Mouse (Mus musculus) cerebellum, postnatal 4 days (tissue): ENCODE data around the gene Mn1.

Experiments
- DNase-seq, 2 experiments: peaks; one replicate each; pipeline ENCODE4 v3.0.0; 2022; ENCODE audit warnings: low spot score in 2 of 2, mixed read lengths in 1 of 2

Mn1 gene

GRCm38 (mm10) chr5:111409412-111410044 is 7.6 kb upstream of the Mn1 start:
- no peak for DNase-seq

DNA sequence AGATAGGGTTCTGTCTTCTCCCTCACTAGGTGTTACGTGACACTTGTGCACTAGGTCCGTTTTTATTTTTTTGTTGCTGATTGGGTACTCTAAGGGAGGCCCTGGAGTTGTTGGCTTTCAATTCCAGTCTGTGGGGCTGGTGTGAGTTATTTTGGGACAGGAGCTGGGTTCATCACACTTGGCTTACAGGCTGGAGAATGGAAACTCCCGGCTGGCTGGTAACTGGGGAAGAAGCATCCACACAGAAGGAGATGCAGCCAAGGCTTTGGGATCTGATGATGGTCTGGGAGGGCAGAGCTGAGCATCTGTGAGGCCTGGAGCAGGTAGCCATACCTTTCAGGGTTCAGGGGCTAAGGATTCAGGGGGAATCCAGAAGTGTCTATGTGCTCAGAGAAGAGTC is 6.5 kb upstream of the Mn1 start:
- DNase-seq: no peak

- DNase-seq: peak; percentile 63 to 81
Measured at GRCm38 (mm10) chr5:111414192-111414591, 3.0 kb upstream of the Mn1 start.

- DNase-seq: no peak
Measured at GRCm38 (mm10) chr5:111414770-111415249, 2.4 kb upstream of the Mn1 start.

GRCm38 (mm10) chr5:111415575-111415974 is 1.6 kb upstream of the Mn1 start:
- no peak for DNase-seq

DNA sequence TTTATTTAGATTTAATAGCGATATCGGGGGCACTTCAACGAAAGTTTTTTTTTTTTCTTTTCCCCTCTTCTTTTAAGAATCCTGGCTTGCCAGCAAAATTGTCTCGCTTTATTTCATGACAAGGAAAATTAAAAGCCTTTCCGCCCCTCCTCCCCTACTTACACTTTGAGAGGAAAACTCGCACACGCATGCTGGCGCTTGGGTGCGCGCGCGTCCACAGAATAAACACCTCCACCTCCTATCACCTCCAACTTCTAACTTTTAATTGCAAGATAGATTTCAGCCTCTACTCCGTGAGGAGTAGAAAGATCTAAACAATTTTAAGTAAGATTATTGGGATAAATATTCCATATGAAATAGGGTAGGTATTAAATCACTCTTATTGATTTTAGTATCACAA is 1.1 kb upstream of the Mn1 start:
- DNase-seq: no peak

GRCm38 (mm10) chr5:111417378-111418131 is 393 bp downstream of the Mn1 start:
- DNase-seq: peak in 1 of 2 experiments; percentile 39

DNA sequence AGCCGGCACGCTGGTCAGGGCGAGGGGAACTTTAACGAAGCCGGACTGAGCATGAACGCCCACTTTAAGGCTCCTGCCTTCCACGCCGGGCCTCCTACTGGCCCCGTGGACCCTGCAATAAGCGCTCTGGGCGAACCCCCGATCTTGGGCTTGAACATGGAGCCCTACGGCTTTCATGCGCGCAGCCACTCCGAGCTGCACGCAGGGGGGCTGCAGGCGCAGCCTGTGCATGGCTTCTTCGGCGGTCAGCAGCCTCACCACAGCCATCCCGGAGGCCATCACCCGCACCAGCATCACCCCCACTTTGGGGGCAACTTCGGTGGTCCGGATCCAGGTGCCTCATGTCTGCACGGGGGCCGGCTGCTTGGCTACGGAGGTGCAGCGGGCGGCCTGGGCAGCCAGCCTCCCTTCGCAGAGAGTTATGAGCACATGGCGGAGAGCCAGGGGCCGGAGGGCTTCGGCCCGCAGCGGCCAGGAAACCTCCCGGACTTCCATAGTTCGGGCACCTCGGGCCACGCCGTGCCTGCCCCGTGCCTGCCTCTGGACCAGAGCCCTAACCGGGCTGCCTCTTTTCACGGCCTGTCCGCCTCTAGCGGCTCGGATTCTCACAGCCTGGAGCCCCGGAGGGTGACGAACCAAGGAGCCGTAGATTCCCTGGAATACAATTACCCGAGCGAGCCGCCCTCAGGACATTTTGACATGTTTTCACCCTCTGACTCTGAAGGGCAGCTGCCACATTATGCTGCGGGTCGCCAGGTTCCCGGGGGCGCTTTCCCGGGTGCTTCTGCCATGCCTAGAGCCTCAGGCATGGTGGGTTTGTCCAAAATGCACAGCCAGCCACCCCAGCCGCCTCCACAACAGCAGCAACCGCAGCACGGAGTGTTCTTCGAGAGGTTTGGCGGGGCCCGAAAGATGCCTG is 1.3 kb downstream of the Mn1 start:
- DNase-seq: peak in 1 of 2 experiments; percentile 38

- peak in 1 of 2 experiments; percentile 35 for DNase-seq
Measured at GRCm38 (mm10) chr5:111419121-111419881, 2.1 kb downstream of the Mn1 start.

GRCm38 (mm10) chr5:111420011-111420691 is 3.0 kb downstream of the Mn1 start:
- DNase-seq: no peak

DNA sequence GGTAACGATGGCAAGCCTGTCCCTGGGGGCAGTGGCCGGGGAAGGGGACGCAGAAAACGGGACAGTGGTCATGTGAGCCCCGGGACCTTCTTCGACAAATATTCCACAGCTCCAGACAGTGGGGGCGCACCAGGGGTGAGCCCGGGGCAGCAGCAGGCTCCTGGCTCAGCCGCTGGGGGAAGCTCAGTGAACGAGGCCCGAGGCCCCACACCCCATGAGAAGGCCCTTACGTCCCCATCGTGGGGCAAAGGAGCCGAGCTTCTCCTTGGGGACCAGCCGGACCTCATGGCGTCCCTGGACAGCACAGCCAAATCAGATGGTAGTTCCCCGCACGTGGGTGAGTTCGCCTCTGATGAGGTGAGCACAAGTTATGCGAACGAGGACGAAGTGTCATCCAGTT is 3.7 kb downstream of the Mn1 start:
- DNase-seq: no peak

GRCm38 (mm10) chr5:111421424-111421823 is 4.3 kb downstream of the Mn1 start:
- no peak for DNase-seq

GRCm38 (mm10) chr5:111422058-111422800 is 5.1 kb downstream of the Mn1 start:
- DNase-seq: no peak

DNA sequence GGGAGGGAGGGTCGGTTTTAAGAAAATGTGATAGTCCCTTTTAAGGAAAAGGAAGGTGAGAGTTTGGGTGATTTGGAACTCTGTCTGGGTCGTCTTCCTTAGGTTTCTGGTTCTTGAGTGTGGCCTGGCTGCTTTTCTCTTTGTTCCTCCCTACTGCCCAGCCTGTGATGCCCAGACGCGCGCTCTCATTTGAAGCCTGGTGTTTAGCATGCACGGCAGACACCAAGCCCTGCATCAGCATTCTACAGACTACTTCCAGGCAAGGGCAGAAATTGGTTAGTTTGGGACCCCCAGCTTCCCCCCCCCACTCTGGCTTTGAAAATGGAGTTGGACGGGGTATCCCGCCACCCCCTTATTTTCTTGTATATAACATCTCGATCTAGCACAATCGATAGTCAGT is 5.8 kb downstream of the Mn1 start:
- no peak for DNase-seq

- no peak for DNase-seq
Measured at GRCm38 (mm10) chr5:111423616-111424015, 6.5 kb downstream of the Mn1 start.

- no peak for DNase-seq
Measured at GRCm38 (mm10) chr5:111425813-111426212, 8.7 kb downstream of the Mn1 start.

DNA sequence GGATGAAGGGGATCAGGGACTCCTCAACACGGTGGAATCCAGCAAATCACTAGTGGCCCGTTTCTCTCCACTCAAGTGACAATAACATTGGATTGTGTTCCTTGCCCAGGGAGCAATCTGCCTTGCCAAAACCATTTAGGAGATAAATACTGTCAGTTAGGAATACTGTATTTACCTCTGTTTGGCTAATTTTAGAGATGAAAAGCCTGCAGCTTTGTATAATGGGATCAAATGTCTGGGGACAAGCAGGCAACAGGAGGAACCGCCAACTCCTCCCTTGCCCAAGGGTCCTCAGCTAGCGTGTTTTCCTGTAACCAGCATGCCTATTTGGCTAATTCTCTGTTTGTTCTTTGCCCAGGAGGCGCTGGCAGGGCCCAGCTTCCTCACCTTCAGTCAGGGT is 9.1 kb downstream of the Mn1 start:
- DNase-seq: no peak

GRCm38 (mm10) chr5:111428882-111429281 is 11.7 kb downstream of the Mn1 start:
- no peak for DNase-seq

DNA sequence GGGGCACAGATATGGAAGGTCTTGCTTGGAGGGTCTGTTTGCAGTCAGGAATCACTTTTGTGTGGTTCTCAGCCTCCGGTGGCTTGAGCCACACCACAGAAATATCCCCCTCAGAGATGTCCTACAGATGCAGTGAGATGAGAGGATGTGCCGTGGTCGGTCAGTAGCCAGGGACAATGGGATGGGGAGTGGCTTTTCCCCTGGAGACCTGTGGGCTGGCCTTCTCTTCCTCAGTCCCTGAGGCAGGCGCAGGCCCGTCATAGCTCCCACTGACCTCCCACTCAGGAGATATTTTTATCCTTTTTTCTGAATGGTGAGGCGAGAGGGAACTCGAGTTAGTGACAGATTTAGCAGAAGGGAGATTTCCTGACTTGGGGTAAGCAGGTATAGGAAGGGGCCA is 12.6 kb downstream of the Mn1 start:
- no peak for DNase-seq
